Mouse (Mus musculus) gastrocnemius, postnatal 36 days (tissue): ENCODE results near the gene Kcng4. TPM values are rescaled to one million over a fixed set of nuclear protein-coding genes. Genes with fewer than 3 reads are reported as not detected.

Source experiments
- total RNA-seq, 2 experiments: library from RNA; stranded (reverse); gene quantifications; 2 replicates each; pipeline ENCODE4 v1.2.3; 2021

The Kcng4 gene
- total RNA-seq, 2 experiments from 2014 or later, result 12.6 to 26.2 TPM

Other genes with a start within 250 kb of the Kcng4 start
- 100 to 1,000 TPM in 1 of 2 experiments, 10 to 100 TPM in 1; 73.5 to 114 TPM for gene Mlycd, start 240.8 kb downstream of the Kcng4 start, total RNA-seq
- 10 to 100 TPM; 15.1 to 17.3 TPM for gene Osgin1, start 201.6 kb downstream of the Kcng4 start, total RNA-seq
- under 1 TPM in 1 of 2 experiments, not detected in 1; 0.52 TPM for gene Necab2, start 189.0 kb downstream of the Kcng4 start, total RNA-seq
- not detected for gene Slc38a8, start 134.0 kb downstream of the Kcng4 start, total RNA-seq
- 10 to 100 TPM; 24.0 to 29.0 TPM for gene Mbtps1, start 76.9 kb downstream of the Kcng4 start, total RNA-seq
- 10 to 100 TPM; 14.0 to 14.9 TPM for gene Hsdl1, start 60.5 kb downstream of the Kcng4 start, total RNA-seq
- not detected for gene Dnaaf1, start 60.4 kb downstream of the Kcng4 start, total RNA-seq
- gene Taf1c, start 30.5 kb downstream of the Kcng4 start, total RNA-seq, result 1 to 10 TPM; 4.0 to 4.8 TPM
- under 1 TPM; 0.17 to 0.20 TPM for gene Adad2, start 22.9 kb downstream of the Kcng4 start, total RNA-seq
- gene Wfdc1, start 30.7 kb upstream of the Kcng4 start, total RNA-seq, result 100 to 1,000 TPM; 103 to 105 TPM
- under 1 TPM; 0.13 to 0.32 TPM for gene Atp2c2, start 64.3 kb upstream of the Kcng4 start, total RNA-seq
- gene Tldc1, start 142.7 kb upstream of the Kcng4 start, total RNA-seq, result 1 to 10 TPM; 3.7 to 4.9 TPM
- 1 to 10 TPM; 4.8 to 6.6 TPM for gene Cotl1, start 204.9 kb upstream of the Kcng4 start, total RNA-seq
- 1 to 10 TPM; 1.0 to 1.4 TPM for gene Klhl36, start 226.6 kb upstream of the Kcng4 start, total RNA-seq